Mouse (Mus musculus) midbrain, embryonic 11.5 days (tissue): ENCODE data around the gene Gm17542. TPM values are rescaled to one million over a fixed set of nuclear protein-coding genes. Genes with fewer than 3 reads are reported as not detected.

Source experiments
- ATAC-seq: fragments of 200-750 bp; cut with Nextera tagmentation; 2 replicates; pipeline ENCODE4 v1.8.0; 2017; ENCODE audit warnings: moderate TSS enrichment, moderate library complexity; ENCODE audit not compliant: low FRiP score
- DNase-seq: peaks from one replicate; pipeline ENCODE4 v3.0.0; 2015; ENCODE audit warnings: low spot score; ENCODE audit errors: missing footprints
- H3K27ac ChIP-seq: fragments of 300-500 bp; sonication (generic); 2 replicates; pipeline ENCODE4 v1.5.1; 2014; ENCODE audit warnings: low read depth, low read length
- H3K27me3 ChIP-seq: fragments of 300-500 bp; sonication (generic); 2 replicates; pipeline ENCODE4 v1.6.1; 2014; ENCODE audit warnings: mild to moderate bottlenecking, low read length, moderate library complexity, mixed read lengths; ENCODE audit not compliant: control insufficient read depth, insufficient read depth
- H3K36me3 ChIP-seq: fragments of 300-500 bp; sonication (generic); 2 replicates; pipeline ENCODE4 v1.6.1; 2014; ENCODE audit warnings: mild to moderate bottlenecking, low read length, moderate library complexity, mixed read lengths; ENCODE audit not compliant: control insufficient read depth, insufficient read depth
- H3K4me1 ChIP-seq: fragments of 300-500 bp; sonication (generic); 2 replicates; pipeline ENCODE4 v1.6.1; 2014; ENCODE audit warnings: low read length; ENCODE audit not compliant: control insufficient read depth, insufficient read depth
- H3K4me2 ChIP-seq: fragments of 300-500 bp; sonication (generic); 2 replicates; pipeline ENCODE4 v1.6.1; 2014; ENCODE audit warnings: mild to moderate bottlenecking, moderate library complexity
- H3K4me3 ChIP-seq: fragments of 300-500 bp; sonication (generic); 2 replicates; pipeline ENCODE4 v1.5.1; 2014; ENCODE audit warnings: low read depth, low read length
- H3K9ac ChIP-seq: fragments of 300-500 bp; sonication (generic); 2 replicates; pipeline ENCODE4 v1.6.1; 2014; ENCODE audit warnings: low read length
- H3K9me3 ChIP-seq: fragments of 300-500 bp; sonication (generic); 2 replicates; pipeline ENCODE4 v1.6.1; 2016; ENCODE audit warnings: low read length; ENCODE audit not compliant: control insufficient read depth
- WGBS: fragments of 180-500 bp; shearing (Covaris S2); extraction: QIAGEN DNeasy Blood & Tissue Kit; methylation state at CpG from one replicate; pipeline ENCODE4 v1.1.7; 2014; 5-methylcytosine and 5-hydroxymethylcytosine counted together
- polyA plus RNA-seq: library from polyadenylated mRNA; unstranded; fragments of >200 nt; fragmentation: Nextera tagmentation; extraction: Ambion mirVana; gene quantifications from 2 replicates; pipeline ENCODE4 v1.2.1, GENCODE M21; 2014

Gene Gm17542
- polyA plus RNA-seq, 1 experiment from 2014 or later: not detected

- Histone ChIP-seq H3K9ac (no peak overlapping the region), H3K4me1 (no peaks in the 10 kb centered on the region), H3K4me3 (no peak overlapping the region), H3K9me3 (no peaks in the 10 kb centered on the region), H3K4me2 (no peak overlapping the region), H3K27ac (no peak overlapping the region), H3K36me3 (no peaks in the 10 kb centered on the region), H3K27me3 (no peaks in the 10 kb centered on the region)
- DNase-seq (no peak), ATAC-seq (no peak)
- WGBS: 91% methylated on average over 4 of the region's 4 CpGs
Observed at GRCm38 (mm10) chr10:58698955-58699354, 19.1 kb downstream of the Gm17542 start.

- Histone ChIP-seq H3K4me1 (no peaks in the 10 kb centered on the region), H3K9ac (no peak overlapping the region), H3K27ac (no peak overlapping the region), H3K9me3 (no peaks in the 10 kb centered on the region), H3K4me3 (no peak overlapping the region), H3K36me3 (no peaks in the 10 kb centered on the region), H3K27me3 (no peaks in the 10 kb centered on the region), H3K4me2 (no peak overlapping the region)
- 88% methylated on average over 6 of the region's 7 CpGs for WGBS
- ATAC-seq (no peak), DNase-seq (no peak)
Observed at GRCm38 (mm10) chr10:58691051-58691450, 27.0 kb downstream of the Gm17542 start.

- Histone ChIP-seq H3K9ac (no peak overlapping the region), H3K27ac (no peak overlapping the region), H3K4me2 (no peak overlapping the region), H3K4me1 (peaks cover 4% of the 10 kb centered on the region; the same call in 1 of the 2 replicates), H3K9me3 (no peaks in the 10 kb centered on the region), H3K4me3 (no peak overlapping the region), H3K27me3 (no peaks in the 10 kb centered on the region), H3K36me3 (no peaks in the 10 kb centered on the region)
- ATAC-seq (no peak), DNase-seq (no peak)
- 90% methylated on average over 6 of the region's 6 CpGs for WGBS
Observed at GRCm38 (mm10) chr10:58679298-58679697, 38.7 kb downstream of the Gm17542 start.

GRCm38 (mm10) chr10:58675533-58675932 is 42.5 kb downstream of the Gm17542 start, which contains the start of gene Edar:
Edar (minus strand) TSS chr10:58675654.
- peak; percentile 99 for DNase-seq
- Histone ChIP-seq H3K27ac (no peak within 1 kb of the TSS), H3K4me2 (peak within 1 kb of the TSS; percentile 46)

DNA sequence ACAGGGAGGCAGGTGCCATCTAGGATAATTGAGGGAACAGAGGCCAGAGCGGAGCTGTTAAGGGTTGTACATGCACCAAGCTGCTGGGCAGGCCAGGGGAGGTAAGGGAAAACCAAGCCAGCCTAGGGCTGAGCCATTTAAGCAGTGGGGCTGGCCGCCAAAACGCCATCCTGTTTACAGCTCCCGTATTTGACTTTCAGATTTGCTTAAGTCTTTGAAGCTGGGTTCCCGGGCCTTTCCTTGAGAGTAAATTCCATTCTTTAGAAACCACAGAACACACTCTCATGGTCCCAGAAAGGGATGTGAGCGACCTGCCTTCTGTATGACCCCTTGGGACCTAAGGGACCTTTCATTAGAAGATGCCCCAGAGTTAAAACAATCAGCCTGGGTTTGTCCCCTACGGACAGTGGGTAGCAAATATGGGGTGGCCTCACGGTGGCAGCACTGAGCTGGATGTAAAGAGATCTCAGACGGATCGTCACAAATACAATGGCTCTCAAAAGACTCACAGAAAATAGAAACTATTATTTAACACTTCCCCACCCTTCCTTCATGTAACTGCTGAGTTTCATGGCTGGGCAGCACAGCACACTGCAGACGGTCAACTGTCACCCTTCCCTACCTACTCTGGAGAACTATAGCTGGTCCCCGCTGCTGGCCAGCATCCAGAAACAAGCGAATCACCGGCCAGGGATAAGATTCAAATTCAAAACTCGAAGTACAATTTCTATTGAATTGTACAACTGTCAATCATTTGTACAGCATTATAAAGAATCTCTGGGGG is 44.5 kb downstream of the Gm17542 start:
- Histone ChIP-seq H3K9me3 (no peaks in the 10 kb centered on the region), H3K4me2 (peak overlapping the region; percentile 10; the same call in 1 of the 2 replicates), H3K4me1 (peaks cover 7% of the 10 kb centered on the region), H3K4me3 (no peak overlapping the region), H3K36me3 (no peaks in the 10 kb centered on the region), H3K27ac (peak overlapping the region; percentile 45), H3K9ac (no peak overlapping the region), H3K27me3 (no peaks in the 10 kb centered on the region)
- peak; percentile 84 for ATAC-seq
- 34% methylated on average over 15 of the region's 15 CpGs for WGBS
- DNase-seq: peak; percentile 98

More at GRCm38 (mm10) chr10:58675533-58675932, 42.5 kb downstream of the Gm17542 start, which contains the start of gene Edar:
- 2% methylated on average over 20 of the region's 20 CpGs for WGBS
- Histone ChIP-seq H3K4me3 (peak within 1 kb of the TSS; percentile 20), H3K36me3 (no peaks in the 10 kb centered on the region), H3K9me3 (no peaks in the 10 kb centered on the region), H3K9ac (peak within 1 kb of the TSS; percentile 41; the same call in 1 of the 2 replicates), H3K27me3 (no peaks in the 10 kb centered on the region), H3K4me1 (peaks cover 7% of the 10 kb centered on the region)
- ATAC-seq: peak; percentile 75

DNA sequence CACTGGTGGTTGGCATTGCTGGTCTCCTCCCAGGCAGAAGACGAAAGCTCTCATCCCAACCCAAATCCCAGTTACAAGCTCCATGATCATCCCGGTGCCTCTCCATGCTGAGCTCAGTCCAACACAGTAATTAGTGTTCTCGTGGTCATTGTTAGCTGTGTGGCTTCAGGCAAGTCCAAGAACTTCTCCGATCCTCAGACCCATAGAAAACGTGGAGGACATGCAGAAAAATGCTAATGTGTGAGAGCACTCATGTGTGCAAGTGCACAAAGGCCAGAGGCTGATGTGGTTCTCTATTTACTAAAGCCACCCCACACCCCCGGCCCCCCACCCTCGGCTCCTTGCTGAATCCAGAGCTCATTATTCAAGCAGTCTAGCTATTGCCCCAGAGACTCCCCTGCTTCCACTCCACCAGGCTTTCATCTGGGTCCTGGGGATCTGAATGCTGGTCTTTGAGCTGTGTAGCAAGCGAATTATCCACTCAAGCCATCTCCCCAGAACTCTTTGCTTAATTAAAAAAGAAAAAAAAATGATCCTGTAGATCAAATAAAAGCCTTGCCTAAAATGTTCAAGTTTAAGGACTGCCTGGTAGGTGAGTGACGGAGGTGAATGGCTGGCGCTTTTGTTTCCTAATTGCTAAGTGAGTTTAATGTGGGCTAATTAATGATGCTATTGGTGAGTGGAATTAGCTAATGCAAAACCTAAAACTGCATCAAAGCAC is 45.3 kb downstream of the Gm17542 start:
- H3K27ac ChIP-seq: peak overlapping the region; percentile 45
- DNase-seq: no peak

GRCm38 (mm10) chr10:58663868-58664267 is 54.1 kb downstream of the Gm17542 start:
- H3K4me2 ChIP-seq: no peak overlapping the region
- H3K9me3 ChIP-seq: no peaks in the 10 kb centered on the region
- no peaks in the 10 kb centered on the region for H3K4me1 ChIP-seq
- no peaks in the 10 kb centered on the region for H3K36me3 ChIP-seq
- no peak for ATAC-seq
- WGBS: 79% methylated on average over 5 of the region's 5 CpGs
- no peak for DNase-seq
- no peak overlapping the region for H3K27ac ChIP-seq
- no peak overlapping the region for H3K4me3 ChIP-seq
- no peaks in the 10 kb centered on the region for H3K27me3 ChIP-seq
- no peak overlapping the region for H3K9ac ChIP-seq

More for the DNA sequence above, 45.3 kb downstream of the Gm17542 start:
- Histone ChIP-seq H3K36me3 (no peaks in the 10 kb centered on the region), H3K4me3 (no peak overlapping the region), H3K9ac (no peak overlapping the region), H3K4me1 (peaks cover 7% of the 10 kb centered on the region), H3K4me2 (no peak overlapping the region; the same call in 1 of the 2 replicates), H3K9me3 (no peaks in the 10 kb centered on the region), H3K27me3 (no peaks in the 10 kb centered on the region)
- 32% methylated on average over 10 of the region's 10 CpGs for WGBS
- peak; percentile 76 for ATAC-seq
